Mouse (Mus musculus) embryo, embryonic 11.5 days (tissue): ENCODE measurements at regions not wholly inside any gene's neighbourhood (a gene's known extent, or its start where the extent isn't known, plus 50 kb on each side); places are given as distances from the start of the nearest gene placed in this dataset.
A peak's percentile ranks its signal among the peaks of the same experiment; 100 is the strongest.

Experiments
- DNase-seq: peaks from one replicate; pipeline ENCODE4 v3.0.0-alpha.2; 2012; ENCODE audit warnings: low read depth, low spot score

DNA sequence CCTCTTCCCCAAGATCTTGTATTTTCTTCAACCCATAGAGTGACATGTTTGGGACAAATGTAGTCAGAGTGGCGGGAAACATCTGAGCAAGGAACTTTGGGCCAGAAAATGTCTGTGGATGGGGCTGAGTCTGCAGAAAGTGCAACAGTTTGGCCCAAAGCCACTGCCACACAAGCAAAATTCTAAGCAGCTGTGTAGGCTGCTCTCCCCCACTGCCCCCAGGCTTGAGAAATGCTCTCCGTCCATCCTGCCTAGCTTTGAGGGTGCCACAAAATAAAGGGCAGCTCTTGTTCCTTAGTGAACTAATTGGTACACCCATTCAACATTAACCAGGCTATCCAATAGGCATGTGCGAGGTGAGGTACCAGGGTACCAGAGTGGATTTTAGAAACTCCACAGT is 205.2 kb upstream of the Kbtbd8 start:
- no peak for DNase-seq

DNA sequence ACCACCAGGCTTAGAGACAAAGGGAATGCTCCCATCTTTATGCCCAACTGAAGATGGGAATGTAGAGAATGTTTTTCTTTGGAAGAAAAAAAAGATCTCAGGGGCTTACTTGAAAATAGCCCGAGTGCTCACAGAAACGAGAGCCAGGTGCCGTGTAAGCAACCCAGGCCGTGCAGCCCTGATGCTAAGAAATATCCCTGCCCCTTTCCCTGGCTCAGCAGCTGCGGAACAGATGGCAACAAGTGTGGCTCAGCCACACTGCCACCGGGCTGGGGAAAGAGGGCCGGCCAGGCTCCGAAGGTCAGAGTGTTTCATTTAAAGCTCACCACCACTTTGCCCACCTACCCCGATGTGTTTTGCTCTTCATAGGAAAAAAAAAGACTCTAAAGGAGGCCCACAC is 205.7 kb upstream of the Kbtbd8 start:
- peak; percentile 31 for DNase-seq

DNA sequence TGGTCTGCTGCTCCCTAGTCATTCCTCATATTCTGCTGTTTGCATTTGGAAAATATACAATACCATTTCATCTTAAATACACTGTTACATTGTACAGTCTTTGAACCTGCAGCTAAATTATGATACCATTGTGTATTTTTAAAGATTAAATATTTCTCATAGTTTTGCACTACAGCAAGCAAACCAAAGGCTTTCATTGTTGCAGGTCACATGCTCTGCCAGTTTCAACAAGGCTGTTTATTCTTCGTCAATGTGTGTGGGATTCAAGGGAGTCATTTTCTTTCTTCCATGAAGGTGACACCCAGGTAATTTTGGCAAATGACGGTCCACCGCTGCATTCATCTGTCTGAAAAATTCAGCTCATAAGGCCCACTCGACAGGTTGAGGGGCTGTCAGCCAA is 200.9 kb upstream of the Lrig1 start:
- no peak for DNase-seq

DNA sequence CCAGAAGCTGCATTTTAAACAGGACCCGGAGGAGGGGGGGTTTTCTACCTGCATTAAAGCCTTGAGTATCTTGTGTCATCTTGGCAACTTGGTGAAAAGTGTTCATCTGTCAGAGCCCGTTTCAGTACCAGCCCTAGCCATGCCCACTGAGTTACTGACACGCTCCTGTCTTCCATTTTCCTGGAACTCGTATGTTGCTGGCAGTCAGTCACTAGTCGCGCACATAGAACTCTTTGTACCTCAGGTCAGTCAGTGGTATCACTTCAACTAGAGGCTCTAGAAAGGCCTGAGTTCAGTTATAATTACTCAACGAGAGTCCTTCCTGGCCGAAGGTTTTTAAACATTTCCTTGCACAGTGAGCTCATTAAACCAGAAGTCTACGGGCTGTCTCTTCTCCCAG is 198.9 kb upstream of the Lrig1 start:
- no peak for DNase-seq

DNA sequence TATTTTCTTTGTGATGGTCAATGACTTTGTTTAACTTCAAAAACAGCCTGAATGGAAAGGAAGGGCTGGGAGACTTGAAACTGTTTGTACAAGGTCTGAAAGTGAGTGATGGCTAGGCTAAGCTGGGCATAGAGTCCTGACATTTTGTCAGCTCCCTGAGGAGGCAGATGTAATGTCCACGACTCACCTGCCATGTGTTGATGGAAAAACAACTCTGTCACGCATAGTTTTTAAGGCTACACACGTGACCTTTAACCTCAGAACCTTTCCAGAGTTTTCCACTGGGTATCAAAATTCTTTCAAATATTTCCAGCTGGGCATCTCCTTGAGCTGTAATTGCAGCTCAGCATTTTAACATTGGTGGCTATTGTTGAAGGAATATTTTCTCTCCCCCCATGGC is 190.2 kb upstream of the Lrig1 start:
- DNase-seq = no peak

DNA sequence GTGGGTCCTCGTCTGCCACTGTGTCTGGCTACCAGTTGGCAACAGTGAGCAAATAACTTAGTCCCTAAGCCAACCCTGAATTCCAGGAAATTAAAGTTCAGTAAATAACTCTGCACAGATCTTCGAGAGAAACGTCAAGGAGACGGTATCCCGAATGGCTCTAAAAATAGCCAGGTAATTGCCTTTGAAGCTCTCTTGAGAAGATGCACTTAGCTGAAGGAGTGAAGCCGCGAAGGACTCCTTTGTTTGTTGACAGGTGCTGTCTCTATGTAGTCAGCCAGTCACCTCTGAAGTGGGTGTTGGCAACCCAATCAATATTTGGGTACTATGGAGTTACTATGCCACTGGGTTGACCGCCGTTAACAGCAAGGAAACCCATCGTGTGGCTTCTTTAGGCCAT is 189.3 kb upstream of the Lrig1 start:
- no peak for DNase-seq

DNA sequence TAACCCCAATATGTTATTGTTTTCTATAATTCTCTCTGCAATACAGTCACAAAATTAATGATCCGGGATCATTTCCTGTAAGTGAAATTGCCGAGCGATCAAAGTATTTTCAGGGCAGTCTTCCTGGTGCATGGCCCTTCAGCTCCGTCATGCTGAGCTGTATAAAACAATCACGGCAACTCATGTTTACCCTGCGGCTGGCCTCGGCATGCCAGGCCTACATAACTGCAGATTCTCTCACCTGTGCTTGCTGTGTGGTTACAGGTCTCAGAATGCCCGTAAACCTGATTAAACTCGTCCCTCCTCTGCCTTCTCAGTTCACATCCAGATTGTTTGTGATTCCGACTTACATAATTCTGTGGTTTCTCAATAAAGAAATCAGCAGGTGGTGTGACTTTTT is 181.2 kb upstream of the Lrig1 start:
- no peak for DNase-seq

DNA sequence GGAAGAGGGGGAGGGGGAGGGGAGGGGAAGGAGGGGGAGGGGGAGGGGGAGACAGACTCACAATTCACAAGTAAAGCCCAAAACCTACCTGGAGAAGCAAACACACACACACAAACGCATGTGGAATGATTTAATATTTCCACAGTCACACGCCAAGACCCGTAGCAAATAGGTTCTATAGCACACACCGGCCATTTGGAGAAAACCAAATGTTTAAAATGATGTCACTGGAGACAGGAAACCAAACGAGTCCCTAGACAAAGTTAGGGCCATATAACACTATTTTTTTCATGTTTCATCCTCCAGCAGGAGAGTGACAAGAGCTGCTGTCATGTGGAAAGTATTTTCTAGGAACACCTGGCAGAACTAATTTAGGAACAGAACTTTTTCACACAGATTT is 175.9 kb upstream of the Lrig1 start:
- no peak for DNase-seq

DNA sequence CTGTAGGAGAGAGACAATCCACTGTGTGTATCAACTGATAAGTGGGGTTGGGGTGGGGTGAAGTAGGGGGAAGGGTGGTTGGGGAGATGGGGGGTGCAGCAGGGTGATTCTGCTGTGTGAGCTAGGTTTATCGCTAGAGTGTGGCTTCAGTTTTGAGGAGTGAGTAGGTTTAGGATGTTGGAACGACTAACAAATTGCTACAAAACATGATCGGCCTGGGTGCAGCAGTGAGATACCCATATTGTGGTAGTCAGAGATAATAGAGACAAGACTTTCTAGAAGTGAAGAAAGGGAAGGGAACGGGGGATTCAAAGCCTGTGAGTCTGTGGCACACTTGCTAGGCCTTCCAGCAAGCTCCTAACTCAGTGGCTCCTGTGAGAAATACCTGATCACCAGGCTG is 175.1 kb upstream of the Lrig1 start:
- no peak for DNase-seq

DNA sequence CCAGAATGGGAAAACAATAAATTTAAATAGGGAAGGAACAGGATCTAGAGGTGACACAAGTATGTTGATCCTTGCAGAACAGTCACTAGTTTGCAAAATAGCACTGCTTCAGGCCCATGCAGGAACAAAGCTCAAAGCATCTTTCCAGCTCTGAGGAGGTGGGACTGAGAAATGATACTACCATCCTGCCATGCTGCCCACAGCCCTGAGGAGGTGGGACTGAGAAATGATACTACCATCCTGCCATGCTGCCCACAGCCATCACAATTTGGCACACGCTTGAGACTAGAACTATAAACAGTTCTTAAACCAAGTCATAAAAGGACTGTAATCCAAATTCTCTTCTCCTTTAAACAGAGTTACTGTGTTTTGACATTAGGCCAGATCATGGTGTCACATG is 174.5 kb upstream of the Lrig1 start:
- DNase-seq = no peak

DNA sequence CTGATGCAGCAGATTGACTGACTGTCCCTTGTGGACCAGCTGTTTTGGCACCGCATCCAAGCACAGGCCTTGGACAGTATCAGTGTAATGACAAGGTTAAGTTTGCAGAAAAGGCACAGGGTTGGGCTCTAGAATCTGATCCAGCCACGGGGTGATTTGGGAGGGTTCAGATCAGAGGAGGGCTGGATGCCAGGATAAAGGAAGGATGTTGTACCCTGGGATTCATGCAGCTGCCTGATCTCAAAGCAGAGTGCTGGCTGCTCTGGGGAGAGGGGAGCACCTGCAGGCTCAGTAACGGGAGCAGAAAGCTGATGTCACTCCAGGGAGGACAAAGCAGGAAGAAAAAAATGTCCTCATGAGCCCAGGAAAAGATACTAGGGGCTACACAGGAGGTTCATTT is 168.0 kb upstream of the Lrig1 start:
- DNase-seq = no peak

DNA sequence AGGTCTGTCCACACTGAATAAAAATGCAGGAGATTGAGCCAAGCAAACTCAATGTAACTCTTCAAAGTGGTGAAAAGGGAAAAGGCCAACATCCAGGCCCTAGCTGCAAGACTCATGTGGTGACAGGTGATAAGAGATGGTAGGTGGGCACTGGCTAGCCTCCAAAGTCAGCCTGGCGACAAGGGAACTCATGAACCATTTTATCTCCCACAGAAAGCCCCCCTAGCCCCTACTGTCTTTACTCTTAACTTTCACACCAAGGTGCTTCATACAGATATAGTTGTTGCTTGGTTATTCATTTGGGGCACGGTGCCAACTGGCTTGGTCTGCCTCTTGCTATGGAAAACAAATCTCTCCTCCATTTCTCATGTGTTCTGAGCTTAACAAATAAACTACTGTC is 165.5 kb upstream of the Lrig1 start:
- no peak for DNase-seq

DNA sequence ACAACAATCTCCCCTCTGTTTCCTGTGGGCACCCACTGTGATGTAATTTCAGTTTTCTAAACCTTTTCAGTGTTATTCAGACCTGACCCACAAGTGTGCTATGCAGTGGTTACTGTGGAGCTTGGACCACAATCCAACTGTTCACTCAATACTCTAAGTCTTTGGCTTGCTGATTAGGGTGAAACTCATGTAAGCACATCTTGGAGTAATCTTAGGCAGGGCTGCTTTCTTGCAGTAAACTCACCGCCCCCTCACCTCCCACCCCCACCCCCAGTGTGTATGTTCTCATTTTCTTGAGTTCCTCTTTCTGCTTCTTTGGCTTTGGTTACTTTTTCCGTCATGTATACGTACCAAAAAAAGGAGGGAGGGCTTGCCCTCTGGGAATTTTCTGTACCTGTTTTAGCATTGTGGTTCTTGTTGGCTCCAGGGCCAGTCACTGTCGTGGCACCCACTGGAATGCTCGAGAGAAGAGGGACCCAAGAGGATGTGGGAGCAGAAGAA is 158.2 kb upstream of the Lrig1 start:
- no peak for DNase-seq

DNA sequence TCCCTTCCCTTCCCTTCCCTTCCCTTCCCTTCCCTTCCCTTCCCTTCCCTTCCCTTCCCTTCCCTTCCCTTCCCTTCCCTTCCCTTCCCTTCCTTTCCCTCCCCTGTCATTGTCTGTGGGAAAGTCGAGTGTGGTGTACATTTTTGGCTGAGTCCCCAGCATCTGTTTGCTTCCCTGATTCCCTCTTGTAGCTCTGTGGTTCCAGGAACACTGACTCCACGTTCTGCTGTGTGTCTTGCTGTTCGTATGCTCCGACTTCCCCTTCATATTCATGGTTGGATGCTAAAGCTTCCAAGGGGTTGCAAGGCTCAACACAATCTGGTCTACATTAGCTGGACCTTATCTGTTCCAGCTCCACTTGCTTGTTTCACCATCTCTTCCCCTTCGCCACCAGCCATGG is 150.2 kb upstream of the Lrig1 start:
- no peak for DNase-seq

DNA sequence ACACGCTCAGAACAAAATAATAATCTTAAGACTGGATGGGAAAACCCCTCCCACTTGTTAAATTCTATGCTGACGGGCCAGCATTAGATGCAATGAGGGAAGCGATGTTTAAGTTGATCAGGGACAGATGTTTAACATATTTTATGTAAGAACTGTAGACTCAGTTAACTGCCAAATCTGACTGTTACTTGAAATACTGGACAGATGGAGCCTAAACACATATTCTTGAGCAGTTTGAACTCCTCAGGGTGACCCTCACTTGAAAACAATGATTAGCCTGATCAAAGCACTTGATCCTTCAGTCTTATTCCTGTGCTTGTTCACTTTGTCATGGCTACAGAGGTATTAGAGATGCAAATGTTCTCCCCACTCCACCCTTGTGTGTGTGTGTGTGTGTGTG is 149.6 kb upstream of the Lrig1 start:
- DNase-seq = no peak

DNA sequence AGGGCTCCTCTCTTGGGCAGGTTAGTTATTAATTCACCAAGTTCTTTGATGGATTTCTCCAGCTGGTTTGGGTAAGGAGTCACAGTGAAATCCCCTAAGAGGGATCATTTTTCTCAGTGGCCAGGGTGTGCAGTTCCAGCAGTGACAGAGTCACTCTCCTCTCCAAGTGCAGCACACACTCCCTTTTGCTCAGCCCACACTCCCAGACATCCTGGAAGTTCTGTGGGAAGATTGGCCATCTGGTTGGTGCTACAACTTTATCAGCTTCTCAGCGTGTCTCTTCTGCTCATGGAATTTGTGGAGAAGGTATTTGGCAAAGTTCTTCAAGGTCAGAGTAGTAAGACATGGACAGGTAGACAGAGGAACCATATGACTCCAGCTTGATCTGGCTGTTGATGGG is 148.5 kb upstream of the Lrig1 start:
- no peak for DNase-seq

DNA sequence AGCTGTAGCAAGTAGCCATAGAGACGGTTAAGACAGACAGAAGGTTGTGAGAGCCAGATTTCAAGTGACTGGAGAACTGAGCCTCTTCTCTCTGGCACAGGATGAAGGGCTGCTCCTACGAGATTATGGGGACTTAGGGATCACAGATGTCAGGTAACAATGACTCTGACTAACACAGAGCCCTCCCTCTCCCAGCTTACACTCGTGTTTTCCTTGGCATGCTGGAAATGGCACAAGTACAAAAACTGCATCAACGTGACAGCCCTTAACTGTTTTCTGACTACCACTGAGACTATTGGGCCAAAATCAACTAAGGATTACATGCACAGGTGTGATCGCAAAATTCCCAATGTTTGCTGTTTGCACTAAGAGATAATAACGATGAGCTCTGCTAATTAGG is 145.9 kb upstream of the Lrig1 start:
- DNase-seq = no peak

DNA sequence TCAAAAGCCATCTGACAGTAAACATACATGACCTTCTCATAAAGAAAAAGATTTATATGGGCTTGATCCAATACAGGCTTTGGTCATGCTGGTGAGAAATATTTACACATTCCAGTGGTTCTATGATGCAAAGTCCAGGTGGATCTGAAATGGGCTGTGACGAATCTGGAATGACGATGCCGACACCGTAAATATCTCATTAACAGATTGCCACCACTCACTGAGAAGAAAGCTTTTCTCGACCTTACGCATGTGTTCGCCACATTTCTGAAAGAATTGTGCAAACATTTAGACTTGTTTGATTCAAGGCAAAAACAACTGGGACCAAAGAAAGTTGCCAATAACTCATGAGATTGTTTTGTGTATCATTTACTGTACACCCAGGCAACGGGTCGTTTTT is 142.9 kb upstream of the Lrig1 start:
- DNase-seq = no peak

DNA sequence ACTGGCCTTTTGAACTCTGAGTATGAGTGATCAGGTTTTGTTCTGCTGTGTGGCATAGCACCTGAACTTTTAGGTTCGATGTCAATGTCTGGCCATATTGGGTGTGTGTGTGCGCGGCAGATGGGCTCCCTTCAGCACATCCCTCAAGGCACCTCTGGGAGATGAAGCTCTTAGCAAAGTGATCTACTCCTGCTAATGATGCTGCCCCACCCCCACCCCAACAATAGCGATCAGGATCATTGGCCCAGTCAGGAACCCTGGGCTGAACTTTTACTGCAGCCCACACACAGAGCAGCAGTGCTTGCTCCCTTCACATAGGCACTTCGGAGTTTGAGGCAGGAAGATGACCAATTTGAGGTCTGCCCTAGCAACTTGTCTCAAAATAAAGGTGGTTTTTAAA is 141.9 kb upstream of the Lrig1 start:
- DNase-seq = no peak

DNA sequence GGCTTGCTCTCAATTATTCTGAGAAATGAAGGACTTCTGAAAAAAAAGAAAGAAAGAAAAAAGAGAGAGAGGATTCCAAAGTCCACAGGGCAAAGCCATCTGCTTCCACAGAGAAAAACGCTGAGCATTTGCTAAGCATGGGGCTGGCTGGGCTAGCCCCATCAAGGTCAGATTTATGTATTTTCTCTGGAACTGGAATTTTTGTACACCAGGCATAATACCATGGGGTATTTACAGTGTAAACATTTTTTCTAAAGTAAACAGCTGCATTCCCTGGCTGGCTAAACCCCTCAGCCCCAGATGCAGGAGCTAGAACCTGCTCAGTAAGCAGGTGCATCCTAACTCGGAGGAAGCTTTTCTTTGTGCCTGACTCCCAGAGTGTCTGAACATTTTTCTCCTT is 135.8 kb upstream of the Lrig1 start:
- DNase-seq = no peak

DNA sequence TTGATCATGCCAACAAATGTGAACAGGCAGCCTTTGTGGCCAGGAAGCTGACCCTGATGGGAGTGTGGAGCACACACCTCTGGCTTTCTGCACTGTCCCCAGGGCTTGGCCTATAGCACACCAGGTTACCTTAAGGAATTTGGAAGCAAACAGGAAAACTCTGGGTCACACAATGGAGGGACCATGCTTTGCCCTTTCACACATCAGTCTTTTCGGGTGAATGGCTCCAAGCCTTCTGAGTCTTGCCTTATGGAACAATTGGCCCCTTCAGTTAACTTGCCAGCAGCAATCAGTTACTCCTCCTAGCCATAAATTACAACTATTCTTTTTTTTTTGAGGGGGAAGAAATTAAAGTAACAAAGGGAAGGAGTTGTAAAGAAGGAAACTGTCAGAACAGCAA is 134.6 kb upstream of the Lrig1 start:
- no peak for DNase-seq

DNA sequence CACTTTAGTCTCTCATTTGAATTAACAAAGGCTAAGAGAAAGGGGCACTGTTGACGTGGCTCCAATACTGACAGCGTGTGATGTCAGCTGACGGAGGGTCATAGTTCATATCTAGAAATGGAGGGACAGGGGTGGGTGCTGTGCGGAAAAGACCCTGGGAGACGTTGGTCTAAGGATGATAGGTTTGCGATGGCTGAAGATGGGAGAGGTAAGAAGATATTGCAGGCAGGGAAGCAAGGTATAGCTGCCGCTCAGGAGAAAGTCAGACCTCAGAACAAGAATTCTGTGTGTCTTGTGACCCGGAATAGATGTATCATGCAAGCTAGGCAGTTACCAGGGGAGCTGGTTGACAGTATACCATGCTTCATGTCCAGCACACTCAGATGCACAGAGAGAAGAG is 130.8 kb upstream of the Lrig1 start:
- DNase-seq = no peak

DNA sequence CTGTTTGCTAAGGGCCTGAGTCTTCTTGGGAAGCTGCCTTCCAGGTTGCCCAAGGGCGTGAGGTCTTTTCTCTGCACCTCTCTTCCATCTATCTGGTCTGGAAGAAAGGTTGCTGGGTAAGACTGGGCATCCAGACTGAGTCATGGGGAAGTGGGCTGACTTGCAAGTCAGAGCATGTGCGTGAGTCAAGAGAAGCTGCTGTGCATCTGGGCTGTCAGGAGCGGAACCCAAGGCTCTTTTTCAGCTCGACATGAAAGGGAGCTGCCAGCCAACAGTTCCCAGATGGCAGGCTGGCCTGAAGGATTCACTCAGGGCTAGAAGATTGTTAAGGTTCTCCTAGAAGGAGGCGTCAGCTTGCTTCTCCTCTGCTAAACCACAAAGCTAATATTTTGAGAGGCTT is 129.3 kb upstream of the Lrig1 start:
- DNase-seq = no peak

DNA sequence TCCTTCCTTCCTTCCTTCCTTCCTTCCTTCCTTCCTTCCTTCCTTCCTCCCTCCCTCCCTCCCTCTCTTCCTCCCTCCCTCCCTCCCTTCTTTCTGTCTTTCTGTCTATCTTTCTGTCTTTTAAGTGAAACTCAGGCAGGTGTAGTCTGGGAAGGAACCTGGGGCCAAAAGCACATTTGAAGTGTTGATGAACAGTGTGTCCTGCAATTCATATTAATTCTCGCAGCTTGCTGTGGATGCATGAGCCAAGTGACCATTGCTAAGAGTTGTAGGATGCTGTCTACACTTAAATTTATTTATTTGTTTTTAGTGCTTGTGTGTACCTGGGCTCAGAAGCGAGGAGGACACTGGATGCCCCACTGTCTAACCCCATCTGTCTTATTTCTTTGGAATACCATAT is 126.7 kb upstream of the Lrig1 start:
- DNase-seq = peak; percentile 83

DNA sequence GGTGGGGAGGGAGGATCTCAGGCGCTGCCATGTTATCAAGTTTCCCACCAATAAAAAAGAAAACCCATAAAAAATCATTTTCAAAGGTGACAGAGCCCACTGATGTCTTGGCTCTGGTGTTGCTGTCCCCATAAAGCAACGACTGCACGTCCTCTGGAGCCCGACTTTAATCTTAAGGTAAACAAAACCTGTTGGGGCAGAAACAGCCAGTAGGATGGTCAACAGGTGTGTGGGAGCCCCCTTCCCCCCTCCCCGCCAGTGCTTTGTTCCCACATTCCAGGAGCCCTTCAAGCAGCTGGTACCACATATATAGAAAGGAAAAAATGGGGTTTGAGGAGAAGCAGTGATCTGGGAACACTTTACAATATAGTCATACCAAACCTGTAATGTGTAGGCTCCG is 118.3 kb upstream of the Lrig1 start:
- no peak for DNase-seq
